Mouse (Mus musculus) intestine, embryonic 14.5 days (tissue): ENCODE results near the gene Myo16. TPM values are rescaled to one million over a fixed set of nuclear protein-coding genes. Genes with fewer than 3 reads are reported as not detected.

Experiments
- ATAC-seq: fragments of 200-750 bp; cut with Nextera tagmentation; replicated peaks from 2 replicates; pipeline ENCODE4 v1.8.0; 2017; ENCODE audit warnings: low read depth, moderate number of reproducible peaks, moderate TSS enrichment, moderate library complexity; ENCODE audit not compliant: low FRiP score, low TSS enrichment
- DNase-seq: peaks from one replicate; pipeline ENCODE4 v3.0.0-alpha.2; 2018; ENCODE audit warnings: low spot score
- H3K27ac ChIP-seq: fragments of 300-500 bp; sonication (generic); 2 replicates; pipeline ENCODE4 v1.5.1; 2014; ENCODE audit warnings: low read depth, mild to moderate bottlenecking, control low read depth
- H3K27me3 ChIP-seq: fragments of 300-500 bp; sonication (generic); replicated peaks from 2 replicates; pipeline ENCODE4 v1.6.1; 2014; ENCODE audit warnings: low read length, control low read depth; ENCODE audit not compliant: control insufficient read depth, insufficient read depth
- H3K36me3 ChIP-seq: fragments of 300-500 bp; sonication (generic); 2 replicates; pipeline ENCODE4 v1.6.1; 2014; ENCODE audit warnings: low read length, control low read depth; ENCODE audit not compliant: control insufficient read depth, insufficient read depth
- H3K4me1 ChIP-seq: fragments of 300-500 bp; sonication (generic); replicated peaks from 2 replicates; pipeline ENCODE4 v1.6.1; 2014; ENCODE audit warnings: low read length, control low read depth, mixed read lengths; ENCODE audit not compliant: control insufficient read depth, insufficient read depth
- H3K4me2 ChIP-seq: fragments of 300-500 bp; sonication (generic); 2 replicates; pipeline ENCODE4 v1.6.1; 2014; ENCODE audit warnings: low read length
- H3K4me3 ChIP-seq: fragments of 300-500 bp; sonication (generic); 2 replicates; pipeline ENCODE4 v1.5.1; 2014; ENCODE audit warnings: low read depth, low read length, control low read depth, mixed read lengths
- H3K9ac ChIP-seq: fragments of 300-500 bp; sonication (generic); 2 replicates; pipeline ENCODE4 v1.6.1; 2014; ENCODE audit warnings: mild to moderate bottlenecking, low read length
- H3K9me3 ChIP-seq: fragments of 300-500 bp; sonication (generic); 2 replicates; pipeline ENCODE4 v1.6.1; 2016; ENCODE audit warnings: low read length, control low read depth; ENCODE audit not compliant: control insufficient read depth
- WGBS: fragments of 180-500 bp; shearing (Covaris S2); extraction: QIAGEN DNeasy Blood & Tissue Kit; methylation state at CpG from one replicate; pipeline ENCODE4 v1.1.7; 2014; 5-methylcytosine and 5-hydroxymethylcytosine counted together
- polyA plus RNA-seq: library from polyadenylated mRNA; unstranded; fragments of >200 nt; fragmentation: Nextera tagmentation; extraction: Ambion mirVana; gene quantifications from 2 replicates; pipeline ENCODE4 v1.2.1, GENCODE M21; 2014

The Myo16 gene
- polyA plus RNA-seq, 1 experiment from 2014 or later = 0.26 TPM

- no peak overlapping the region for H3K27ac ChIP-seq
- no peaks in the 10 kb centered on the region for H3K9me3 ChIP-seq
- no peaks in the 10 kb centered on the region for H3K36me3 ChIP-seq
- 54% methylated on average over 8 of the region's 8 CpGs for WGBS
- H3K27me3 ChIP-seq = no peaks in the 10 kb centered on the region
- no peak overlapping the region for H3K4me3 ChIP-seq
- H3K4me2 ChIP-seq = no peak overlapping the region
- no peak for DNase-seq
- no peaks in the 10 kb centered on the region for H3K4me1 ChIP-seq
- H3K9ac ChIP-seq = no peak overlapping the region
- no peak for ATAC-seq
Measured at GRCm38 (mm10) chr8:10230746-10231369, 77.1 kb downstream of the Myo16 start.

GRCm38 (mm10) chr8:10234516-10234915 lies 80.8 kb downstream of the Myo16 start:
- 83% methylated on average over 2 of the region's 2 CpGs for WGBS
- H3K9me3 ChIP-seq = no peaks in the 10 kb centered on the region
- H3K27ac ChIP-seq = no peak overlapping the region

GRCm38 (mm10) chr8:10243344-10243743 lies 89.6 kb downstream of the Myo16 start:
- ATAC-seq = no peak
- no peaks in the 10 kb centered on the region for H3K9me3 ChIP-seq
- no peak for DNase-seq
- H3K4me3 ChIP-seq = no peak overlapping the region
- H3K36me3 ChIP-seq = no peaks in the 10 kb centered on the region
- no peaks in the 10 kb centered on the region for H3K27me3 ChIP-seq
- H3K4me1 ChIP-seq = no peaks in the 10 kb centered on the region
- no peak overlapping the region for H3K9ac ChIP-seq
- WGBS = 57% methylated on average over 3 of the region's 3 CpGs
- H3K4me2 ChIP-seq = no peak overlapping the region
- H3K27ac ChIP-seq = no peak overlapping the region

More at GRCm38 (mm10) chr8:10234516-10234915, 80.8 kb downstream of the Myo16 start:
- ATAC-seq (no peak), DNase-seq (no peak)
- Histone ChIP-seq H3K9ac (no peak overlapping the region), H3K36me3 (no peaks in the 10 kb centered on the region), H3K4me1 (no peaks in the 10 kb centered on the region), H3K4me3 (no peak overlapping the region), H3K4me2 (no peak overlapping the region), H3K27me3 (no peaks in the 10 kb centered on the region)

DNA sequence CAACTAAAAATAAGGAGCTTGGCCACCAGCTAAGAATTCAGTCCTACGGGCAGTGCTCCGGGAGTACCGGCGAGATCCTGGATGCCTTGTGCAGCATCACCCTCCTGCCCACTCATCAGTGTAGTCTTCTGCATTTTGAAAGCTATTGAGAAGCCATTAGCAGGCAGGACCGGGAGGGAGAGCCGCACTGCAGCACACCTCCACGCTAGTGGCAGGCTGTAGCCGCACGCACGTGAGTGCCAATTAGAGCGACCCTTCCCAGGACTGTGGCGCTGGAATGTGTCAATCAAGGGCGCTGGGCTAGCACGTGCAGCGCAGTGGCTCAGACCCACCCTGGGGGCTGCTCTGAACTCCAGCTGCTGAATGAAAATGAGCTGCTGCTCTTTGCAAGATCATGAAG lies 95.4 kb downstream of the Myo16 start:
- Histone ChIP-seq H3K4me3 (no peak overlapping the region), H3K27me3 (no peaks in the 10 kb centered on the region; the same call in 1 of the 2 replicates), H3K4me1 (no peaks in the 10 kb centered on the region), H3K9me3 (no peaks in the 10 kb centered on the region), H3K9ac (no peak overlapping the region), H3K4me2 (no peak overlapping the region), H3K27ac (no peak overlapping the region), H3K36me3 (no peaks in the 10 kb centered on the region)
- WGBS = 5% methylated on average over 15 of the region's 15 CpGs
- DNase-seq = no peak
- no peak for ATAC-seq

- no peak for ATAC-seq
- DNase-seq = no peak
- Histone ChIP-seq H3K36me3 (no peaks in the 10 kb centered on the region), H3K9me3 (no peaks in the 10 kb centered on the region), H3K27ac (no peak overlapping the region), H3K4me3 (no peak overlapping the region), H3K4me1 (no peaks in the 10 kb centered on the region), H3K4me2 (no peak overlapping the region), H3K9ac (no peak overlapping the region), H3K27me3 (no peaks in the 10 kb centered on the region)
- WGBS = 66% methylated on average over 2 of the region's 2 CpGs
Measured at GRCm38 (mm10) chr8:10255741-10256140, 102.0 kb downstream of the Myo16 start.

- DNase-seq = no peak
- ATAC-seq = no peak
- H3K27me3 ChIP-seq = no peaks in the 10 kb centered on the region
- no peaks in the 10 kb centered on the region for H3K9me3 ChIP-seq
- H3K9ac ChIP-seq = no peak overlapping the region
- H3K4me3 ChIP-seq = no peak overlapping the region
- H3K36me3 ChIP-seq = no peaks in the 10 kb centered on the region
- H3K4me1 ChIP-seq = no peaks in the 10 kb centered on the region
- whole genome bisulfite sequencing = 86% methylated on average over 3 of the region's 3 CpGs
- H3K27ac ChIP-seq = no peak overlapping the region
- H3K4me2 ChIP-seq = no peak overlapping the region
Measured at GRCm38 (mm10) chr8:10256563-10256962, 102.9 kb downstream of the Myo16 start.

GRCm38 (mm10) chr8:10270094-10270493 lies 116.4 kb downstream of the Myo16 start:
- Histone ChIP-seq H3K27me3 (no peaks in the 10 kb centered on the region), H3K9me3 (no peaks in the 10 kb centered on the region), H3K4me3 (no peak overlapping the region), H3K4me2 (no peak overlapping the region), H3K36me3 (no peaks in the 10 kb centered on the region), H3K27ac (no peak overlapping the region), H3K4me1 (no peaks in the 10 kb centered on the region), H3K9ac (no peak overlapping the region)
- ATAC-seq (no peak), DNase-seq (no peak)
- 86% methylated on average over 4 of the region's 4 CpGs for WGBS

DNA sequence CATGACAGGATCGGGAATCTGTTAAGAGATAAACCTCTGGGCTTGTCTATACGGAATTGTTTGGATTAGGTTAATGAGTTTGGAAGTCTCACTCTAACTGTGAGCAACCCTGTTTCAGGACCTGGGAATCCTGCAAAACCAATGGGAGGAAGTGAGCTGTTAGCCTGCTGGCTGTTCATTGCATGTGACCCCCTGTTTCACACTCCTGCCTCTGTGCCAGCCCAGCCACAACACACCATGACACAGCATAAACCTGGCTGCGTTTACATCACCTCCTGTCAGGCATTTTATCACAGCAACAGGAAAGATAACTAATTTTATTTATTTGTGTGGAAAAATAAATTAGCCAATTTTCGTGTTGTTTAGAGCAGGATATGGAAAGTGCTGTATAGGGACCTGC lies 138.9 kb downstream of the Myo16 start:
- WGBS = 41% methylated on average over 4 of the region's 4 CpGs
- no peak overlapping the region for H3K4me2 ChIP-seq
- ATAC-seq (no peak), DNase-seq (no peak)
- no peak overlapping the region for H3K4me3 ChIP-seq
- no peaks in the 10 kb centered on the region for H3K27me3 ChIP-seq
- no peak overlapping the region for H3K9ac ChIP-seq
- no peaks in the 10 kb centered on the region for H3K36me3 ChIP-seq
- no peaks in the 10 kb centered on the region for H3K4me1 ChIP-seq
- no peak overlapping the region for H3K27ac ChIP-seq
- no peaks in the 10 kb centered on the region for H3K9me3 ChIP-seq

- 0 out of 2 replicates have a peak, but pooled peaks cover 7% of the 10 kb centered on the region for H3K4me1 ChIP-seq
- WGBS = 52% methylated on average over 3 of the region's 3 CpGs
- no peak overlapping the region for H3K9ac ChIP-seq
- no peak overlapping the region for H3K27ac ChIP-seq
- ATAC-seq = no peak
- no peaks in the 10 kb centered on the region for H3K9me3 ChIP-seq
- DNase-seq = no peak
- H3K4me2 ChIP-seq = no peak overlapping the region
- no peaks in the 10 kb centered on the region for H3K36me3 ChIP-seq
- no peaks in the 10 kb centered on the region for H3K27me3 ChIP-seq
- no peak overlapping the region for H3K4me3 ChIP-seq
Measured at GRCm38 (mm10) chr8:10300797-10301196, 147.1 kb downstream of the Myo16 start.
